Mouse (Mus musculus): ENCODE results near the gene Znhit6.

The Znhit6 gene

GRCm38 (mm10) chr3:145605437-145606123 is 29.6 kb downstream of the Znhit6 start:
- no peak for DNase-seq

GRCm38 (mm10) chr3:145608320-145608719 is 32.3 kb downstream of the Znhit6 start:
- no peak for DNase-seq

GRCm38 (mm10) chr3:145612662-145613061 is 36.7 kb downstream of the Znhit6 start:
- no peak for DNase-seq

GRCm38 (mm10) chr3:145613234-145613633 is 37.2 kb downstream of the Znhit6 start:
- no peak for DNase-seq

GRCm38 (mm10) chr3:145614362-145615115 is 38.5 kb downstream of the Znhit6 start:
- no peak for DNase-seq

- DNase-seq = no peak
Observed at GRCm38 (mm10) chr3:145618299-145618698, 42.3 kb downstream of the Znhit6 start.

- no peak for DNase-seq
Observed at GRCm38 (mm10) chr3:145619621-145620365, 43.8 kb downstream of the Znhit6 start.

- DNase-seq = no peak
Observed at GRCm38 (mm10) chr3:145621209-145621608, 45.2 kb downstream of the Znhit6 start.

GRCm38 (mm10) chr3:145623047-145623446 is 47.0 kb downstream of the Znhit6 start:
- DNase-seq = no peak

GRCm38 (mm10) chr3:145624786-145625185 is 48.8 kb downstream of the Znhit6 start:
- no peak for DNase-seq

GRCm38 (mm10) chr3:145625546-145625945 is 49.5 kb downstream of the Znhit6 start:
- DNase-seq = no peak

- no peak for DNase-seq
Observed at GRCm38 (mm10) chr3:145626063-145626462, 50.1 kb downstream of the Znhit6 start.

- DNase-seq = no peak
Observed at GRCm38 (mm10) chr3:145627830-145628229, 51.8 kb downstream of the Znhit6 start.

- DNase-seq = no peak
Observed at GRCm38 (mm10) chr3:145628643-145629042, 52.6 kb downstream of the Znhit6 start.

- no peak for DNase-seq
Observed at GRCm38 (mm10) chr3:145632888-145633287, 56.9 kb downstream of the Znhit6 start.

GRCm38 (mm10) chr3:145634002-145634710 is 58.2 kb downstream of the Znhit6 start:
- no peak for DNase-seq

GRCm38 (mm10) chr3:145640170-145640569 is 64.2 kb downstream of the Znhit6 start:
- DNase-seq = no peak

GRCm38 (mm10) chr3:145640583-145640982 is 64.6 kb downstream of the Znhit6 start:
- DNase-seq = no peak

- no peak for DNase-seq
Observed at GRCm38 (mm10) chr3:145641036-145641685, 65.2 kb downstream of the Znhit6 start.

- DNase-seq = no peak
Observed at GRCm38 (mm10) chr3:145641878-145642277, 65.9 kb downstream of the Znhit6 start.

GRCm38 (mm10) chr3:145642861-145643260 is 66.9 kb downstream of the Znhit6 start:
- DNase-seq = no peak

GRCm38 (mm10) chr3:145645463-145645862 is 69.5 kb downstream of the Znhit6 start:
- no peak for DNase-seq

Data from right cerebral cortex, adult 18-20 months (tissue).